23 mouse cellular contexts compared by ENCODE assay signal in the genomic region with DNA sequence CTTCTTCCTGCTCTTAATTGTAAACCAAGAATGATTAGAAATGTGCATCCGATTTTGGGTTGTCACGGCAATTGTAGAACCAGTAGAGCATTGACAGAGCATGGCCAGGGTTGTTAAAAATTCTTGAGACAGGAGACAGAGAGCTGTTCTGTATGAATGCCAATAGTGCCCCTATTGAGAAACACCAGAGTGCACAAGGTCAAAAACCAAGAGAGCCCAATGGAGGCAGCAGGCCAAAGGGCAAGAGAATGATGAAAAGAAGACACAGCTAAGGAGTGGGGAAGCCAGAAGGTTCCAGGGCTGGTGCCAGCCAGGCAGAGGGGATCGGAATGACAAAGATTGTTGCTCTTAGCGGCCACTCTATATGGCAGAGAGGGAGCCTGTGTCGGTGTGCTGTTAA.
A peak's percentile ranks its signal among the peaks of the same experiment; 100 is the strongest.
DNase-seq lines count a peak whose midpoint lies in the region; ATAC-seq lines count a peak whose summit lies in the region.
"Had no signal": no experiment of that assay in that cellular context is flagged by ENCODE, and none has a peak within 500 bp of the region (broad histone marks: within the 10 kb centered on the region; RNA-seq: fewer than 3 reads in every experiment).

No protein-coding gene starts in this region.

- H3K27ac ChIP-seq in kidney, embryonic 16.5 days (ENCODE audit: low read length), result no peak overlapping the region
- H3K27ac ChIP-seq: forebrain, embryonic 13.5 days; heart, embryonic 10.5 days; limb, embryonic 13.5 days; liver, embryonic 14.5 days; lung, embryonic 15.5 days; midbrain, embryonic 12.5 days; neural tube, embryonic 15.5 days; stomach, embryonic 15.5 days had no signal

- H3K4me3 ChIP-seq in kidney, embryonic 16.5 days (ENCODE audit: low read length), result no peak overlapping the region
- H3K4me3 ChIP-seq: forebrain, embryonic 13.5 days; heart, embryonic 10.5 days; limb, embryonic 13.5 days; lung, embryonic 15.5 days; midbrain, embryonic 12.5 days; neural tube, embryonic 15.5 days; stomach, embryonic 15.5 days had no signal

- H3K4me2 ChIP-seq in kidney, embryonic 16.5 days (replicated peaks; ENCODE audit: low read depth, low read length), result no peak overlapping the region
- H3K4me2 ChIP-seq: forebrain, embryonic 13.5 days; limb, embryonic 13.5 days; lung, embryonic 15.5 days; midbrain, embryonic 12.5 days; neural tube, embryonic 15.5 days; stomach, embryonic 15.5 days had no signal

- no peak for ATAC-seq in kidney, embryonic 16.5 days (ENCODE audit: low FRiP score, low TSS enrichment)
- ATAC-seq: activated CD4-positive, CD25-positive, alpha-beta regulatory T cell, adult 4 months; forebrain, embryonic 13.5 days; hindbrain, embryonic 16.5 days; intestine, postnatal 0 days had no signal

- H3K9me3 ChIP-seq in kidney, embryonic 16.5 days (ENCODE audit: low read length), result no peaks in the 10 kb centered on the region
- H3K9me3 ChIP-seq: forebrain, embryonic 13.5 days; heart, embryonic 10.5 days; limb, embryonic 13.5 days; lung, embryonic 15.5 days; midbrain, embryonic 12.5 days; neural tube, embryonic 15.5 days; stomach, embryonic 15.5 days had no signal

- no peak overlapping the region for H3K9ac ChIP-seq in kidney, embryonic 16.5 days (replicated peaks; ENCODE audit: low read length)
- H3K9ac ChIP-seq: forebrain, embryonic 13.5 days; limb, embryonic 13.5 days; liver, embryonic 14.5 days; lung, embryonic 15.5 days; midbrain, embryonic 12.5 days; neural tube, embryonic 15.5 days; stomach, embryonic 15.5 days had no signal

- H3K4me1 ChIP-seq in kidney, embryonic 16.5 days (ENCODE audit: insufficient read depth, low read length), result no peaks in the 10 kb centered on the region; the same call in 1 of the 2 replicates
- H3K4me1 ChIP-seq: heart, embryonic 10.5 days; lung, embryonic 15.5 days; stomach, embryonic 15.5 days had no signal

- intact Hi-C loops in left cerebral cortex, postnatal 4 days (cut with DNase I), result no loop called here
- intact Hi-C loops in left cerebral cortex, postnatal 14 days (cut with DNase I), result no loop called here

- WGBS in kidney, embryonic 16.5 days, result 90% methylated on average over 5 of the region's 5 CpGs

- DNase-seq in adrenal gland, adult 2 months, result peak; percentile 43
- no peak for DNase-seq in adrenal gland, adult 8-10 months
- peak; percentile 43 for DNase-seq in kidney, adult 11 months
- peak; percentile 18 for DNase-seq in left cerebral cortex, postnatal 4 days
- no peak for DNase-seq in left cerebral cortex, postnatal 14 days (ENCODE audit: low spot score in 2 of 2)
- DNase-seq in adrenal gland, postnatal 36 days, result peak; percentile 22 to 24
- no peak for DNase-seq in urinary bladder, adult 18-20 months (ENCODE audit: low spot score in 2 of 2)
- DNase-seq: cerebellum, adult 9-10 months; layer of hippocampus, postnatal 36 days; right cerebral cortex, adult 18-20 months; thymus, postnatal 36 days had no signal

- no peaks in the 10 kb centered on the region for H3K36me3 ChIP-seq in kidney, embryonic 16.5 days (ENCODE audit: insufficient read depth, low read length)
- H3K36me3 ChIP-seq: heart, embryonic 10.5 days; limb, embryonic 13.5 days; lung, embryonic 15.5 days; midbrain, embryonic 12.5 days; neural tube, embryonic 15.5 days; stomach, embryonic 15.5 days had no signal

- no peaks in the 10 kb centered on the region for H3K27me3 ChIP-seq in kidney, embryonic 16.5 days (ENCODE audit: insufficient read depth, low read length)
- H3K27me3 ChIP-seq: forebrain, embryonic 13.5 days; limb, embryonic 13.5 days; lung, embryonic 15.5 days; midbrain, embryonic 12.5 days; neural tube, embryonic 15.5 days; stomach, embryonic 15.5 days had no signal

Comparison
In these comparisons a context has a peak if more than half of its experiments do, and no peak if none do; other contexts are left out.
1. DNase-seq: peak in adrenal gland, adult 2 months (single experiment), kidney, adult 11 months (single experiment), left cerebral cortex, postnatal 4 days (single experiment) and adrenal gland, postnatal 36 days (2 of 2); none in adrenal gland, adult 8-10 months (single experiment), left cerebral cortex, postnatal 14 days (0 of 2) and urinary bladder, adult 18-20 months (0 of 2).